Mouse (Mus musculus) lung, postnatal 14 days (tissue): ENCODE results near the gene Rnf128.

Source experiments
- DNase-seq: peaks from one replicate; pipeline ENCODE4 v3.0.0; 2021

Gene Rnf128

GRCm38 (mm10) chrX:139634758-139635157 lies 71.6 kb downstream of the Rnf128 start:
- no peak for DNase-seq

GRCm38 (mm10) chrX:139639744-139640143 lies 76.6 kb downstream of the Rnf128 start:
- DNase-seq, result no peak

GRCm38 (mm10) chrX:139640418-139640817 lies 77.3 kb downstream of the Rnf128 start:
- no peak for DNase-seq

GRCm38 (mm10) chrX:139652226-139652625 lies 89.1 kb downstream of the Rnf128 start:
- no peak for DNase-seq

- no peak for DNase-seq
These were observed 90.2 kb downstream of the Rnf128 start for GRCm38 (mm10) chrX:139653292-139653691.

- DNase-seq, result no peak
These were observed 91.4 kb downstream of the Rnf128 start for GRCm38 (mm10) chrX:139654350-139655063.

- DNase-seq, result no peak
These were observed 99.0 kb downstream of the Rnf128 start for GRCm38 (mm10) chrX:139662111-139662510.

- DNase-seq, result peak; percentile 4
These were observed 102.7 kb downstream of the Rnf128 start for GRCm38 (mm10) chrX:139665829-139666228.

GRCm38 (mm10) chrX:139684410-139684774 lies 121.3 kb downstream of the Rnf128 start:
- no peak for DNase-seq

- peak; percentile 82 for DNase-seq
These were observed 121.9 kb downstream of the Rnf128 start, which contains the start of gene Tbc1d8b for GRCm38 (mm10) chrX:139684775-139685695. Gene Tbc1d8b, plus strand, starts transcription at chrX:139684996.

GRCm38 (mm10) chrX:139714381-139714780 lies 151.3 kb downstream of the Rnf128 start, which contains the start of gene Gm15013:
Gene Gm15013, minus strand, starts transcription at chrX:139714481.
- DNase-seq, result no peak

- no peak for DNase-seq
These were observed 159.2 kb downstream of the Rnf128 start for GRCm38 (mm10) chrX:139722350-139722749.
